Mouse (Mus musculus) CH12.LX (cell line): ENCODE measurements around the gene Med4. TPM values are rescaled to one million over a fixed set of nuclear protein-coding genes. Genes with fewer than 3 reads are reported as not detected.

ENCODE experiments used
- DNase-seq: peaks from one replicate; pipeline ENCODE4 v3.0.0-alpha.2; 2013; ENCODE audit errors: extremely low read depth
- H3K27ac ChIP-seq: 2 replicates; pipeline ENCODE4 v1.5.1; 2012; ENCODE audit warnings: low read depth, mild to moderate bottlenecking, control low read depth, moderate library complexity; ENCODE audit not compliant: insufficient read depth
- H3K27me3 ChIP-seq: replicated peaks from 2 replicates; pipeline ENCODE3; 2012; ENCODE audit warnings: inconsistent platforms
- H3K36me3 ChIP-seq, 2 experiments: replicated peaks in 1 of 2; 2 replicates each; pipeline versions ENCODE3 to v1.6.1; 2012; ENCODE audit warnings: inconsistent platforms in 1 of 2, low read length in 1 of 2, mild to moderate bottlenecking in 1 of 2, mixed read lengths in 1 of 2, moderate library complexity in 1 of 2; ENCODE audit not compliant: control insufficient read depth in 1 of 2, insufficient read depth in 1 of 2
- H3K4me1 ChIP-seq, 2 experiments: 2 replicates each; pipeline ENCODE4 v1.6.1; 2012; ENCODE audit warnings: inconsistent platforms in 1 of 2, moderate library complexity in 1 of 2; ENCODE audit not compliant: insufficient read depth in 2 of 2, control insufficient read depth in 1 of 2
- H3K4me2 ChIP-seq: 2 replicates; pipeline ENCODE4 v1.6.1; 2012; ENCODE audit warnings: low read depth, mild to moderate bottlenecking, control low read depth; ENCODE audit not compliant: poor library complexity, insufficient read depth, severe bottlenecking
- H3K4me3 ChIP-seq, 3 experiments: fragments of 150-350 bp in 1 of 3; sonication (generic) in 1 of 3; replicated peaks in 1 of 3; 2 replicates each; pipeline versions ENCODE3 to v1.5.1; 2011 to 2012; ENCODE audit warnings: low read depth in 2 of 3, low read length in 2 of 3, mild to moderate bottlenecking in 2 of 3, moderate library complexity in 2 of 3, control low read depth in 1 of 3, improper control_type of control experiment in 1 of 3, inconsistent platforms in 1 of 3, mixed read lengths in 1 of 3; ENCODE audit not compliant: poor library complexity in 1 of 3
- H3K79me2 ChIP-seq: replicated peaks from 2 replicates; pipeline ENCODE4 v1.6.1; 2012; ENCODE audit warnings: mild to moderate bottlenecking, moderate library complexity; ENCODE audit not compliant: control insufficient read depth, poor library complexity, insufficient read depth, severe bottlenecking; ENCODE audit errors: extremely low read depth
- H3K9ac ChIP-seq: 2 replicates; pipeline ENCODE4 v1.6.1; 2012; ENCODE audit warnings: low read depth, mild to moderate bottlenecking, control low read depth, moderate library complexity; ENCODE audit not compliant: insufficient read depth
- H3K9me3 ChIP-seq: replicated peaks from 2 replicates; pipeline ENCODE3; 2012; ENCODE audit warnings: low read length, inconsistent platforms, mixed read lengths
- CHD1 ChIP-seq: IDR thresholded peaks from 2 replicates; pipeline ENCODE4 v1.6.1; 2012; ENCODE audit warnings: low read depth, low read length, improper control_type of control experiment, inconsistent platforms
- ELF1 ChIP-seq: IDR thresholded peaks from 2 replicates; pipeline ENCODE4 v1.6.1; 2014; ENCODE audit warnings: low read depth, mild to moderate bottlenecking, inconsistent platforms, low read length, improper control_type of control experiment
- KAT2A ChIP-seq: IDR thresholded peaks from 2 replicates; pipeline ENCODE4 v1.6.1; 2012; ENCODE audit warnings: low read length, improper control_type of control experiment, inconsistent platforms; ENCODE audit not compliant: insufficient replicate concordance
- MAFK ChIP-seq: IDR thresholded peaks from 2 replicates; pipeline ENCODE4 v1.6.1; 2011; ENCODE audit warnings: low read length, improper control_type of control experiment; ENCODE audit not compliant: insufficient replicate concordance
- MAZ ChIP-seq: IDR thresholded peaks from 2 replicates; pipeline ENCODE4 v1.6.1; 2012; ENCODE audit warnings: low read depth, mild to moderate bottlenecking, inconsistent platforms, low read length, improper control_type of control experiment, moderate library complexity
- MEF2A ChIP-seq: IDR thresholded peaks from 2 replicates; pipeline ENCODE4 v1.6.1; 2014; ENCODE audit warnings: low read depth, mild to moderate bottlenecking, inconsistent platforms, low read length, improper control_type of control experiment, borderline replicate concordance
- MYC ChIP-seq: IDR thresholded peaks from 2 replicates; pipeline ENCODE4 v1.6.1; 2011; ENCODE audit warnings: low read depth, mild to moderate bottlenecking, improper control_type of control experiment, low read length
- NELFE ChIP-seq: IDR thresholded peaks from 2 replicates; pipeline ENCODE4 v1.6.1; 2011; ENCODE audit warnings: low read depth, low read length, improper control_type of control experiment
- SMC3 ChIP-seq: IDR thresholded peaks from 2 replicates; pipeline ENCODE4 v1.6.1; 2011; ENCODE audit warnings: low read depth, low read length, improper control_type of control experiment
- TCF12 ChIP-seq: IDR thresholded peaks from 2 replicates; pipeline ENCODE4 v1.6.1; 2014; ENCODE audit warnings: low read depth, mild to moderate bottlenecking, inconsistent platforms, low read length, improper control_type of control experiment
- UBTF ChIP-seq: IDR thresholded peaks from 2 replicates; pipeline ENCODE4 v1.6.1; 2012; ENCODE audit warnings: low read depth, mild to moderate bottlenecking, inconsistent platforms, low read length, improper control_type of control experiment, moderate library complexity
- USF1 ChIP-seq: IDR thresholded peaks from 2 replicates; pipeline ENCODE4 v1.6.1; 2014; ENCODE audit warnings: low read depth, mild to moderate bottlenecking, inconsistent platforms, low read length, improper control_type of control experiment
- ZC3H11A ChIP-seq: IDR thresholded peaks from 2 replicates; pipeline ENCODE4 v1.6.1; 2012; ENCODE audit warnings: low read depth, mild to moderate bottlenecking, inconsistent platforms, low read length, improper control_type of control experiment
- ZKSCAN1 ChIP-seq: IDR thresholded peaks from 2 replicates; pipeline ENCODE4 v1.6.1; 2012; ENCODE audit warnings: low read depth, inconsistent platforms, low read length, improper control_type of control experiment, borderline replicate concordance
- dilution Hi-C: fragments of 300-500 bp; cut with MboI; formaldehyde crosslinking; loops from 2 replicates; pipeline ENCODE4 v1.14.3; 2020; ENCODE audit warnings: low sequenced_read_pairs; ENCODE audit not compliant: extremely low pct_unique_long_range_greater_than_20kb, extremely low pct_ligation_motif_present
- in situ Hi-C: fragments of 300-500 bp; cut with MboI; formaldehyde crosslinking; loops from 3 replicates; pipeline ENCODE4 v1.14.3; 2019; ENCODE audit warnings: low sequenced_read_pairs, low pct_ligation_motif_present, low pct_unique_long_range_greater_than_20kb, mixed read lengths
- polyA plus RNA-seq: library from polyadenylated mRNA; unstranded; fragments of >175 nt; gene quantifications from 2 replicates; pipeline ENCODE4 v1.2.1, GENCODE M21; 2012; ENCODE audit warnings: low read depth; ENCODE audit not compliant: insufficient read length
- total RNA-seq, 2 experiments: library from RNA; depleted of rRNA; stranded (reverse); fragments of 300-350 nt in 1 of 2; fragments of >200 nt in 1 of 2; gene quantifications; 2 replicates each; pipeline ENCODE4 v1.2.3; 2012 to 2014

The Med4 gene
- total and polyA plus RNA-seq, 3 experiments, result 45.6 to 61.5 (median 60.7) TPM

DNA sequence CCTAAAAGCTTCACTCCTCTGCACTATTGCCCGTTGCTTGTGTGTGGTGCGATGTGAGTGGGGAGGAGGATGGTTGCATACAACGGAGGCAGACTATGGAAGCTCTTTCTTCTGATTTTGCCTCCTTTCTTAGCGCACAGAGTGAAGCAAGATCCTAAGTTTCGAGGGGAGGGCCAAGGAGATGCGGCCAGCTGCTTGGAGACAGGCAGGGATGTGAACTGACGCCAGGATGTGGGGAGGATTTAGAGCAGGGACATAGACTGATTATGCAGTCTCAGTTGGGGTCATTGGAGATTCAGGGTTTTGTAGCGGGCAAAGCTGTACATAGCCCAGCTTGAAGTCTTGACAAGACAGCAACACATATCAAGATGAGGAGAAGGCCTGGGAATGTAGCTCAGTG lies 3.5 kb upstream of the Med4 start:
- no peak overlapping the region for H3K4me2 ChIP-seq
- no peak overlapping the region for H3K9ac ChIP-seq
- TF ChIP-seq ZC3H11A (no peak), CHD1 (no peak), MAFK (no peak), ELF1 (no peak)
- TF ChIP-seq, all 38 proteins: peak for 0
- no peak overlapping the region for H3K4me3 ChIP-seq
- peaks cover 14% of the 10 kb centered on the region for H3K79me2 ChIP-seq
- DNase-seq, result no peak
- H3K9me3 ChIP-seq, result peaks cover 2% of the 10 kb centered on the region
- in situ Hi-C loops (no loop called here), dilution Hi-C loops (no loop called here)
- H3K36me3 ChIP-seq, result no peaks in the 10 kb centered on the region
- peaks cover 6 to 23% of the 10 kb centered on the region in 2 experiments for H3K4me1 ChIP-seq
- H3K27ac ChIP-seq, result no peak overlapping the region
- peaks cover 12% of the 10 kb centered on the region for H3K27me3 ChIP-seq

DNA sequence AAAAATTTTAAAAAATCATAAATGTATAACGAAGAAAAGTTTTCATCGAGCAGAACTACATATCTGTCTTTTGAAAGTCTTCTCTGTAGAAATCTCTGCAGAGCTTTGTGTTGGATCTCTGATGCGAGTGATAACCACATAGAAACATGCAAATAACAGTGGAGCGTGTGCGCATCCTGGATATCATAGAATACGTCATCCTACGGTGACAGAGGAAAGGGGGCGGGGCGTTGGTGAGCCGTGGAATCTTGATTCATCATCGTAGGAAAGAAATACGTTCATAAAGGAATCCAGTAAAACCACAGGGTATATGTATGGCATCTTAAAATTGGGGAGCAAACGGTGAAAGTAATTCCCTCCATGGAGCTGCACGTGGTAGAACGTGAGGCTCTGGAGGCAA lies 2.6 kb upstream of the Med4 start:
- peaks cover 12% of the 10 kb centered on the region for H3K27me3 ChIP-seq
- peaks cover 7 to 25% of the 10 kb centered on the region in 2 experiments for H3K4me1 ChIP-seq
- no peak overlapping the region for H3K4me3 ChIP-seq
- H3K79me2 ChIP-seq, result peaks cover 22% of the 10 kb centered on the region
- DNase-seq, result no peak
- no peak overlapping the region for H3K9ac ChIP-seq
- dilution Hi-C loops (no loop called here), in situ Hi-C loops (no loop called here)
- H3K9me3 ChIP-seq, result peaks cover 2% of the 10 kb centered on the region
- H3K27ac ChIP-seq, result no peak overlapping the region
- H3K4me2 ChIP-seq, result no peak overlapping the region
- H3K36me3 ChIP-seq, result peaks cover 4 to 9% of the 10 kb centered on the region in 2 experiments
- TF ChIP-seq MYC (no peak), MAZ (no peak), KAT2A (no peak), NELFE (no peak), ELF1 (no peak), MAFK (no peak), ZKSCAN1 (no peak), USF1 (no peak), MEF2A (no peak), UBTF (no peak), SMC3 (no peak), TCF12 (no peak)
- TF ChIP-seq, all 38 proteins: peak for 0
